Mouse (Mus musculus) testis, adult 2 months (tissue): ENCODE measurements around the gene Alk. TPM values are rescaled to one million over a fixed set of nuclear protein-coding genes. Genes with fewer than 3 reads are reported as not detected.

Source experiments
- H3K27ac ChIP-seq: fragments of 200-500 bp; 2 replicates; pipeline ENCODE4 v1.5.1; 2012; ENCODE audit warnings: low read depth, low read length; ENCODE audit not compliant: control insufficient read depth, insufficient read depth
- H3K27me3 ChIP-seq: fragments of 200-500 bp; 2 replicates; pipeline ENCODE4 v1.6.1; 2012; ENCODE audit warnings: mild to moderate bottlenecking, low read length, moderate library complexity; ENCODE audit not compliant: control insufficient read depth, insufficient read depth
- H3K36me3 ChIP-seq: fragments of 200-500 bp; 2 replicates; pipeline ENCODE4 v1.6.1; 2012; ENCODE audit warnings: mild to moderate bottlenecking, low read length; ENCODE audit not compliant: control insufficient read depth, insufficient read depth
- H3K4me1 ChIP-seq: fragments of 200-500 bp; 2 replicates; pipeline ENCODE4 v1.6.1; 2012; ENCODE audit warnings: low read length; ENCODE audit not compliant: control insufficient read depth, insufficient read depth
- H3K4me3 ChIP-seq: fragments of 200-500 bp; 2 replicates; pipeline ENCODE4 v1.5.1; 2012; ENCODE audit warnings: low read depth, mild to moderate bottlenecking, low read length, moderate library complexity, mixed read lengths; ENCODE audit not compliant: control insufficient read depth
- CTCF ChIP-seq: fragments of 200-500 bp; IDR thresholded peaks from 2 replicates; pipeline ENCODE4 v1.5.1; 2012; ENCODE audit warnings: low read depth, mild to moderate bottlenecking, inconsistent platforms, low read length, moderate library complexity; ENCODE audit not compliant: control insufficient read depth, insufficient read depth, insufficient replicate concordance
- POLR2A ChIP-seq: fragments of 200-500 bp; IDR thresholded peaks from 2 replicates; pipeline ENCODE4 v1.6.1; 2012; ENCODE audit warnings: low read depth, mild to moderate bottlenecking, inconsistent platforms, low read length, moderate library complexity; ENCODE audit not compliant: control insufficient read depth
- polyA plus RNA-seq: library from polyadenylated mRNA; depleted of rRNA; stranded (reverse); fragments of >200 nt; gene quantifications from 2 replicates; pipeline ENCODE4 v1.2.3, GENCODE M21; 2012

The Alk gene
- polyA plus RNA-seq, 1 experiment: 0.54 TPM

DNA sequence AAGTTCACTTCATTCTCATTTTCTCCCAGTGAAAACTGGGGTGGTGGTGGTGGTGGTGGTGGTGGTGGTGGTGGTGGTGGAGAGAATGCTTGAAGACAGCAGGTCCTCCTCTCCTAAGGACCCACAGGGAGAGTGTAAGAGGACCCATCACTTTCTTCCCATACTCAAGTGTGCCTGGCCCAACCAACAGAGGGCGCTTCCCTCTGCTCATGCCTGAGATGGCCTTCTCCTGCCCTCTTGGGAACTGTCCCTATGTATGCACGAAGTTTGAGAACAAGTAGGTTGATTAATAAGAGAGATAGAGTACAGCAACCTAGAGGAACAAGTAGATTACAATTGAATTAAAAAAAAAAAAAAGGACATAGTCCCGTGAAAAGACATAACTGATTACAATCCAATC, 695.3 kb downstream of the Alk start:
- H3K4me3 ChIP-seq: no peak overlapping the region
- H3K4me1 ChIP-seq: no peaks in the 10 kb centered on the region
- H3K36me3 ChIP-seq: no peaks in the 10 kb centered on the region
- no peak overlapping the region for H3K27ac ChIP-seq
- H3K27me3 ChIP-seq: no peaks in the 10 kb centered on the region
- TF ChIP-seq CTCF: peak; percentile 31; the same call in 1 of the 2 replicates
- no peak for TF ChIP-seq POLR2A

DNA sequence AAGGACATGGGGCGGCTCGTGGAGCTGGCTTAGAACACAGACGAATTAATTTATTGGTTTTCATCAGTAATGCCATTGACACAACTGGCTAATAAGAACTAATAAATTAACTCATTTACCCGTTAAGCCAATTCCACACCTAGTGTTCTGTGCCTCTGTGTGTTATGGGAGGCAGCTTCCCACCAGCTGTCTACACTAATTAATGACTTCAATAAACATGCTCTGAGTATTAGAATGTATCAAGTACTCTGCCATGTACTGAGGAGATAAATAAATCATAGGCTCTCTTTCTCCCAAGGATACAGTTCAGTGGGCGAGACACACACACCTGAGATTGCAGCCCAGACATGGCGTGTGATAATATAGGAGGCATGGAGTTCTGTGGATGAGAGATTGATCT, 723.1 kb downstream of the Alk start:
- Histone ChIP-seq H3K27me3 (no peaks in the 10 kb centered on the region), H3K36me3 (no peaks in the 10 kb centered on the region), H3K4me1 (no peaks in the 10 kb centered on the region), H3K27ac (no peak overlapping the region), H3K4me3 (no peak overlapping the region)
- TF ChIP-seq CTCF (no peak), POLR2A (no peak)

DNA sequence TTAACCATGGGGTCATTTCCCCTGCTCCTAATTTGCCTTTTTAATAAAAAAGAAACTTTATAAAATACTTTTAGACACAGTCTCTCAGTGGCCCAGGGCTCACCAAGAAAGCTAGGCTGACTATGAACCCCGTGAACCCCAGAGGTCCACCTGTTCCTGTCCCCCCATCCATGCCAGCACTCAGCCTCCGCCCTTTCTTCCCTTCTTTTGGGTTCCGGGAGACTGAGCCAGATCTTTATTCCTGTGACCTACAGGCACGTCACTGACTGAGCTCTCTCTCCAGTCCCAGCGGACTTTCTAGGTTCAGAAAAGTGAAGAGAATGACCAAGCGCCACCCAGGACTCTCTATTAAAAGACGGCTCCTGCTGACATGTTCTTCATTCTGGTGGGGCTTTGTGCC, 728.9 kb downstream of the Alk start:
- TF ChIP-seq CTCF (no peak), POLR2A (no peak)
- no peak overlapping the region for H3K27ac ChIP-seq
- H3K27me3 ChIP-seq: no peaks in the 10 kb centered on the region
- H3K4me1 ChIP-seq: no peaks in the 10 kb centered on the region
- no peaks in the 10 kb centered on the region for H3K36me3 ChIP-seq
- H3K4me3 ChIP-seq: no peak overlapping the region

DNA sequence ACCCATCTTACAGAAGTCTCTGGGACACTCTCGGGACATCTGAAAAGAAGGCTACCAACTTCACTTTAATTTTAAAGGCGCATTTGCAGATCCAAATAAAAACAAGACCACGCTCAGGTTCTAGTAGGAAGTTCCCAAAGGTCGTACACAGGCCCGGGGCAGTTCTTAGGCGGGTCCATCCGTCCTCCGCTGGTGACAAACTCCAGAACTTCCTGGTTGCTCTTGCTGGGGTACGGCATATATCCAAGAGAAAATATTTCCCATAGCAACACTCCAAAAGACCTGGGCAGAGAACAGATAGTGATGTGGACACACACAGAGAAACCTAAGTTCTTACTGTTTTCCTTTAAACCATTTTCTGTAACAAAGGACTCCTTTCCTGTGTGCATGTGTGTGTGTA, 729.6 kb downstream of the Alk start:
- TF ChIP-seq POLR2A (no peak), CTCF (no peak)
- Histone ChIP-seq H3K4me1 (peaks cover under 1% of the 10 kb centered on the region; the same call in 1 of the 2 replicates), H3K36me3 (no peaks in the 10 kb centered on the region), H3K27me3 (no peaks in the 10 kb centered on the region), H3K4me3 (no peak overlapping the region), H3K27ac (no peak overlapping the region)

DNA sequence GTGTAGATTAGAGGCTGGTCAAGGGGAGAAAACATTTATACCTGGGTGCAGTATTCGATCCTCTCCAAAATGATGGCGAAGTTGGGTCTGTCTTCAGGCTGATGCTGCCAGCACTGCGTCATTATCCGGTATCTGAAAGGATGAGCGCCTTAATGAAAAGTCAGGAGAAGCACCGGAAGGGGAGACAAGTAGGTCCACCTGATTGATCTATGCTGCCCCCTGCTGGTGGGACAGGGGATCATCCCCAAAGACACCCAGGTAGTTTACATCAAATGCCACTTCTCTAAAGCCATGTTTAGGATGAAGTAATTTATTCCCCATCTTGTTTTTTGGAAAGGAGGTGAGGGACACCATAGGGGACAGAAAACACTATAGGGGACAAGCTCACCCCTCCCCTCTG, 730.4 kb downstream of the Alk start:
- peaks cover 3% of the 10 kb centered on the region; the same call in 1 of the 2 replicates for H3K4me1 ChIP-seq
- H3K27me3 ChIP-seq: no peaks in the 10 kb centered on the region
- TF ChIP-seq POLR2A (no peak), CTCF (peak; percentile 85; the same call in 1 of the 2 replicates)
- H3K27ac ChIP-seq: no peak overlapping the region
- H3K4me3 ChIP-seq: no peak overlapping the region; the same call in 1 of the 2 replicates
- H3K36me3 ChIP-seq: no peaks in the 10 kb centered on the region

DNA sequence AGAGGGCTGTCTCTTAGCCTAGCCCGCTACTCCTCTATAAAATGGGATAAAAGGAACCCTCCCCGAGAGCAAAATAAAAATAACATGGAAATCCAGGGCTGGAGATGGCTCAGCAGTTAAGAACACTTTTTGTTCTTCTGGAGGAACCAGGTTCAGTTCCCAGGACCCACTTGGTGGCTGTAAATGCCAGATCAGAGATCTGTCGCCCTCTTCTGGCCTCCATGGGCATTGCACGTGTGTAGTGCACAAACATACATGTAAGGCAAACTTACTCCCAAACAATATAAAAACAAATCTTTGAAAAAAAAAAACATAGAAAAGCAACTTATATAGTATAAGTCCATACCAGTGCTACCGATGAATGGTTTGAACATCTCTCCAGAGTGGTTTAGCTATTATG, 731.5 kb downstream of the Alk start:
- Histone ChIP-seq H3K36me3 (no peaks in the 10 kb centered on the region), H3K27me3 (no peaks in the 10 kb centered on the region), H3K4me3 (no peak overlapping the region), H3K27ac (no peak overlapping the region), H3K4me1 (peaks cover 3% of the 10 kb centered on the region; the same call in 1 of the 2 replicates)
- TF ChIP-seq CTCF (peak; percentile 75; the same call in 1 of the 2 replicates), POLR2A (no peak)

DNA sequence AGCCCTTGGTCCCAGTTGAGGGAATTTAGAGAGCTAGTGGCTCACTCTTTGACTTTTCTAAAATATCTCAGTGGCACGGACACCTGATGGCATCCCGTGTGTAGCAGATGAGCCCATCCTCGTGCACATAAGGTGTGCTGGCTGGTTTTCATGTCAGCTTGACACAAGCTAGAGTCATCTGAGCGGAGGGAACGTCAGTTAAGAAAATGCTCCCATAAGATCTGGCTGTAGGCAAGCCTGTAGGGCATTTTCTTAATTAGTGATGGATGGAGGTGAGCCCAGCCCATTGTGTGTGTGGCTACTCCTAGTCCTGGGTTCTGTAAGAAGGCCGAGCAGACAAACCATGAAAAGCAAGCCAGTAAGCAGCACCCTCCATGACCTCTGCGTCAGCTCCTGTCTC, 732.4 kb downstream of the Alk start:
- Histone ChIP-seq H3K27ac (no peak overlapping the region), H3K27me3 (no peaks in the 10 kb centered on the region), H3K4me3 (no peak overlapping the region), H3K36me3 (no peaks in the 10 kb centered on the region), H3K4me1 (peaks cover 3% of the 10 kb centered on the region; the same call in 1 of the 2 replicates)
- TF ChIP-seq POLR2A (no peak), CTCF (no peak)

DNA sequence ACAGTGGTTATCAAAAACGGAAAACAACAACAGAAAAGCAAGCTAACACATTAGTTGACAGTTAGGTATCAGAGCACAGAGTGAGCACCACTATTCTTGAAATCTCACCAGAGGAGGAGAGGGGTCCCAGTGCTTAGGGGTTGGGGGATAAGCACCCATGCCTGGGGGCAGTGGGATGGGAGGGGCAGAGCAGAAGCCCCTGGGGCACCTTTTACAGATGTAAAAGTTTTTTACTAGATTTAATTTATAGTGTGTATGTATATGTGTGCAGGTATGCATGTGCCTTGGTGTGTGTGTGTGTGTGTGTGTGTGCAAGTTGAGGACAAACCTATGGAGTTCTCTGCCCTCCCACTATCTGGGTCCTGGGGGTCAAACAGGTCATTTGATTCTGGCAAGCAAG, 733.8 kb downstream of the Alk start:
- H3K27me3 ChIP-seq: no peaks in the 10 kb centered on the region
- H3K27ac ChIP-seq: no peak overlapping the region
- no peak overlapping the region for H3K4me3 ChIP-seq
- no peaks in the 10 kb centered on the region for H3K36me3 ChIP-seq
- TF ChIP-seq POLR2A (no peak), CTCF (no peak)
- H3K4me1 ChIP-seq: peaks cover 3% of the 10 kb centered on the region; the same call in 1 of the 2 replicates
